Mouse (Mus musculus) heart, adult 18-20 months (tissue): Measurements from ENCODE around the gene Hoxa5. TPM values are rescaled to one million over a fixed set of nuclear protein-coding genes. Genes with fewer than 3 reads are reported as not detected.

Experiments
- DNase-seq, 2 experiments: peaks; one replicate each; pipeline ENCODE4 v3.0.0; 2021 to 2022; ENCODE audit warnings: mixed read lengths in 1 of 2
- total RNA-seq, 2 experiments: library from RNA; stranded (reverse); gene quantifications; 2 replicates each; pipeline ENCODE4 v1.2.3; 2021

Hoxa5 gene
- total RNA-seq, 2 experiments from 2014 or later: 0.40 to 0.59 TPM

- DNase-seq: no peak
These were observed 25.3 kb downstream of the Hoxa5 start for GRCm38 (mm10) chr6:52178918-52179665.

GRCm38 (mm10) chr6:52177806-52178205 lies 26.6 kb downstream of the Hoxa5 start:
- DNase-seq: no peak

- no peak for DNase-seq
These were observed 27.2 kb downstream of the Hoxa5 start, which contains the start of gene 5730596B20Rik for GRCm38 (mm10) chr6:52177061-52177735. Gene 5730596B20Rik (plus strand): TSS chr6:52177498.

GRCm38 (mm10) chr6:52176391-52176790 lies 28.0 kb downstream of the Hoxa5 start:
- DNase-seq: no peak

GRCm38 (mm10) chr6:52175864-52176263 lies 28.5 kb downstream of the Hoxa5 start:
- no peak for DNase-seq

- DNase-seq: no peak
These were observed 29.2 kb downstream of the Hoxa5 start for GRCm38 (mm10) chr6:52174968-52175751.

GRCm38 (mm10) chr6:52173648-52174047 lies 30.7 kb downstream of the Hoxa5 start:
- no peak for DNase-seq

GRCm38 (mm10) chr6:52172501-52172900 lies 31.9 kb downstream of the Hoxa5 start:
- peak; percentile 54 to 72 for DNase-seq

- no peak for DNase-seq
These were observed 32.4 kb downstream of the Hoxa5 start for GRCm38 (mm10) chr6:52171938-52172337.

- DNase-seq: no peak
These were observed 33.1 kb downstream of the Hoxa5 start for GRCm38 (mm10) chr6:52171331-52171730.

- no peak for DNase-seq
These were observed 33.5 kb downstream of the Hoxa5 start for GRCm38 (mm10) chr6:52170898-52171223.

GRCm38 (mm10) chr6:52170166-52170897 lies 34.1 kb downstream of the Hoxa5 start:
- DNase-seq: no peak

GRCm38 (mm10) chr6:52169499-52170165 lies 34.8 kb downstream of the Hoxa5 start:
- DNase-seq: no peak

- DNase-seq: no peak
These were observed 36.0 kb downstream of the Hoxa5 start for GRCm38 (mm10) chr6:52168191-52169055.

GRCm38 (mm10) chr6:52167736-52168161 lies 36.6 kb downstream of the Hoxa5 start:
- DNase-seq: no peak

GRCm38 (mm10) chr6:52167176-52167575 lies 37.2 kb downstream of the Hoxa5 start:
- no peak for DNase-seq

GRCm38 (mm10) chr6:52166431-52167077 lies 37.8 kb downstream of the Hoxa5 start:
- no peak for DNase-seq

- no peak for DNase-seq
These were observed 38.7 kb downstream of the Hoxa5 start for GRCm38 (mm10) chr6:52165441-52166370.
